Mouse (Mus musculus): ENCODE measurements around the gene Atp11b. TPM values are rescaled to one million over a fixed set of nuclear protein-coding genes. Genes with fewer than 3 reads are reported as not detected.

Atp11b gene
- polyA plus RNA-seq, 1 experiment from 2014 or later: 30.8 TPM

DNA sequence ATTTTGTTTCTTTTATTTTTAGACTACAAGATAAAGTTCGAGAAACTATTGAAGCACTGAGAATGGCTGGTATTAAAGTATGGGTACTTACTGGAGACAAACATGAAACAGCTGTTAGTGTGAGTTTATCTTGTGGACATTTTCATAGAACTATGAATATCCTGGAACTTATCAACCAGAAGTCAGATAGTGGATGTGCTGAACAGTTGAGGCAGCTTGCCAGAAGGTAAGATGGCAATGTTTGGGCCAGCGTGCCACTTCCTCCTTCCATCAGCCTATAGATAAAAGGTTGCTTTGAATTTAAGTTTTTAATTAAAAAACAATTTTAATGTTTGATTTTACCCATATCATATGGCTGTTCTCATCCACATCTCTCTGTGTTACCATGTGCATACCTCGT is 66.0 kb downstream of the Atp11b start:
- WGBS: 78% methylated on average over 3 of the region's 3 CpGs
- no peak overlapping the region for H3K27ac ChIP-seq (replicated peaks)
- H3K36me3 ChIP-seq (ENCODE audit: control insufficient read depth, insufficient read depth, low read length): 0 out of 2 replicates have a peak, but pooled peaks cover 2% of the 10 kb centered on the region
- no peaks in the 10 kb centered on the region for H3K27me3 ChIP-seq (ENCODE audit: control insufficient read depth, insufficient read depth, low read length)
- H3K9ac ChIP-seq (ENCODE audit: low read length): no peak overlapping the region
- no peak overlapping the region for H3K4me3 ChIP-seq (ENCODE audit: low read depth, low read length)
- DNase-seq (ENCODE audit: low spot score) (no peak), ATAC-seq (ENCODE audit: low FRiP score, low TSS enrichment) (no peak)
- H3K4me2 ChIP-seq (replicated peaks; ENCODE audit: low read depth): no peak overlapping the region
- H3K9me3 ChIP-seq (ENCODE audit: control insufficient read depth, low read length): no peaks in the 10 kb centered on the region
- TF ChIP-seq CTCF (IDR thresholded peaks at IDR 0.05; ENCODE audit: low read depth): no peak
- no peak for TF ChIP-seq EP300 (optimal IDR thresholded peaks at IDR 0.05)
- H3K4me1 ChIP-seq (replicated peaks; ENCODE audit: control insufficient read depth, insufficient read depth): no peaks in the 10 kb centered on the region

- Histone ChIP-seq H3K9ac (ENCODE audit: low read length) (no peak overlapping the region), H3K4me1 (replicated peaks; ENCODE audit: control insufficient read depth, insufficient read depth) (no peaks in the 10 kb centered on the region), H3K27me3 (ENCODE audit: control insufficient read depth, insufficient read depth, low read length) (no peaks in the 10 kb centered on the region), H3K4me3 (ENCODE audit: low read depth, low read length) (no peak overlapping the region), H3K4me2 (replicated peaks; ENCODE audit: low read depth) (no peak overlapping the region), H3K9me3 (ENCODE audit: control insufficient read depth, low read length) (no peaks in the 10 kb centered on the region), H3K36me3 (ENCODE audit: control insufficient read depth, insufficient read depth, low read length) (0 out of 2 replicates have a peak, but pooled peaks cover 2% of the 10 kb centered on the region), H3K27ac (replicated peaks) (no peak overlapping the region)
- no peak for TF ChIP-seq EP300 (optimal IDR thresholded peaks at IDR 0.05)
- no peak for TF ChIP-seq CTCF (IDR thresholded peaks at IDR 0.05; ENCODE audit: low read depth)
- ATAC-seq (ENCODE audit: low FRiP score, low TSS enrichment): no peak
- DNase-seq (ENCODE audit: low spot score): no peak
- 100% methylated on average over 3 of the region's 3 CpGs for WGBS
Observed at GRCm38 (mm10) chr3:35822036-35822435, 68.1 kb downstream of the Atp11b start.

- no peaks in the 10 kb centered on the region for H3K9me3 ChIP-seq (ENCODE audit: control insufficient read depth, low read length)
- H3K4me2 ChIP-seq (replicated peaks; ENCODE audit: low read depth): no peak overlapping the region
- H3K36me3 ChIP-seq (ENCODE audit: control insufficient read depth, insufficient read depth, low read length): peaks cover 4% of the 10 kb centered on the region
- DNase-seq (ENCODE audit: low spot score) (no peak), ATAC-seq (ENCODE audit: low FRiP score, low TSS enrichment) (no peak)
- 92% methylated on average over 9 of the region's 9 CpGs for WGBS
- no peaks in the 10 kb centered on the region for H3K27me3 ChIP-seq (ENCODE audit: control insufficient read depth, insufficient read depth, low read length)
- H3K9ac ChIP-seq (ENCODE audit: low read length): no peak overlapping the region
- TF ChIP-seq EP300 (optimal IDR thresholded peaks at IDR 0.05): no peak
- no peak for TF ChIP-seq CTCF (IDR thresholded peaks at IDR 0.05; ENCODE audit: low read depth)
- H3K4me1 ChIP-seq (replicated peaks; ENCODE audit: control insufficient read depth, insufficient read depth): no peaks in the 10 kb centered on the region
- H3K4me3 ChIP-seq (ENCODE audit: low read depth, low read length): no peak overlapping the region
- H3K27ac ChIP-seq (replicated peaks): no peak overlapping the region
Observed at GRCm38 (mm10) chr3:35849326-35849725, 95.4 kb downstream of the Atp11b start.

- no peak overlapping the region for H3K9ac ChIP-seq (ENCODE audit: low read length)
- no peak overlapping the region for H3K4me3 ChIP-seq (ENCODE audit: low read depth, low read length)
- no peaks in the 10 kb centered on the region for H3K36me3 ChIP-seq (ENCODE audit: control insufficient read depth, insufficient read depth, low read length)
- H3K4me1 ChIP-seq (replicated peaks; ENCODE audit: control insufficient read depth, insufficient read depth): no peaks in the 10 kb centered on the region
- no peaks in the 10 kb centered on the region for H3K9me3 ChIP-seq (ENCODE audit: control insufficient read depth, low read length)
- DNase-seq (ENCODE audit: low spot score): no peak
- TF ChIP-seq CTCF (IDR thresholded peaks at IDR 0.05; ENCODE audit: low read depth): peak; percentile 48
- no peak for TF ChIP-seq EP300 (optimal IDR thresholded peaks at IDR 0.05)
- ATAC-seq (ENCODE audit: low FRiP score, low TSS enrichment): no peak
- no peak overlapping the region for H3K27ac ChIP-seq (replicated peaks)
- H3K4me2 ChIP-seq (replicated peaks; ENCODE audit: low read depth): no peak overlapping the region
- no peaks in the 10 kb centered on the region for H3K27me3 ChIP-seq (ENCODE audit: control insufficient read depth, insufficient read depth, low read length)
Observed at GRCm38 (mm10) chr3:35883267-35883666, 129.4 kb downstream of the Atp11b start.

DNA sequence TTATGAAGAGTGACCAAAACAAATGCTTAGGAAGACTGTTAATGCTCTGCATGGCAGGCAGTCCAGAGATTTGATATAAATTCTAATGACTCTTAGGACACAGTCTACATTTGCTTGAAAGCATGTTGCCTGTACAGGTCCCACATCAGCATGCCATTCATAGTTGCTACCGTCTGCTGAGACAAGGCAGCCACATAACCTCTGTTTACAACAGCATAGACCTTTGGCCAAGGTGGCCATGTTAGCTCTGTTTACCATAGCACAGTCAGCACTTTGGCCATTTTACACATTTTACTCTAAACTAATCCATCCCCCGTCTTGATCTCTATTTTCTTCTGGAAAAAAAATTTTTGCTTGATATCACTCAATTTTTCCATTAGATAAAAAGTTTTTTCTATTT is 135.6 kb downstream of the Atp11b start:
- Histone ChIP-seq H3K27me3 (ENCODE audit: control insufficient read depth, insufficient read depth, low read length) (no peaks in the 10 kb centered on the region), H3K4me3 (ENCODE audit: low read depth, low read length) (no peak overlapping the region), H3K4me2 (replicated peaks; ENCODE audit: low read depth) (no peak overlapping the region), H3K27ac (replicated peaks) (no peak overlapping the region), H3K36me3 (ENCODE audit: control insufficient read depth, insufficient read depth, low read length) (peaks cover 2% of the 10 kb centered on the region; the same call in 1 of the 2 replicates), H3K9me3 (ENCODE audit: control insufficient read depth, low read length) (no peaks in the 10 kb centered on the region), H3K9ac (ENCODE audit: low read length) (no peak overlapping the region), H3K4me1 (replicated peaks; ENCODE audit: control insufficient read depth, insufficient read depth) (no peaks in the 10 kb centered on the region)
- no peak for DNase-seq (ENCODE audit: low spot score)
- TF ChIP-seq CTCF (IDR thresholded peaks at IDR 0.05; ENCODE audit: low read depth): no peak
- no peak for TF ChIP-seq EP300 (optimal IDR thresholded peaks at IDR 0.05)
- 86% methylated on average over 2 of the region's 2 CpGs for WGBS
- no peak for ATAC-seq (ENCODE audit: low FRiP score, low TSS enrichment)

DNA sequence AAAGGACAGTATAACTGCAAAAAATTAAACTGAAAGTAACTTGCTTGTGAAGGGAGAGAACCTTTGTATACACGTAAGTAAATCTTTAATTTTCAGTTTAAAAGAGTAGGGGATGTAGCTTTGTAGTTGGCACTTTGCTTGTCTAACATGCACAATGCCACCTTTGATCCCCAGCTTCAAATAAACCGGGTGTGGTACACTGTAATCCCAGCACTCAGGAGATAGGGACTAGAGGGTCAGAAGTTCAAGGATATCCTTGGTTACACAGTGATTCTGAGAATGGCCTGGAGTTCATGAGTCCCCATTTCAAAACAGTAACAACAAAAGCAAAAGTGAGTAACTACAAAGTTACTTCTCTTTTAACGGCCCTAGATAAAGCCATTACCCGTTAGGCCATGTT is 137.2 kb downstream of the Atp11b start:
- H3K27ac ChIP-seq (replicated peaks): no peak overlapping the region
- no peaks in the 10 kb centered on the region for H3K9me3 ChIP-seq (ENCODE audit: control insufficient read depth, low read length)
- peaks cover 4% of the 10 kb centered on the region; the same call in 1 of the 2 replicates for H3K36me3 ChIP-seq (ENCODE audit: control insufficient read depth, insufficient read depth, low read length)
- no peak for ATAC-seq (ENCODE audit: low FRiP score, low TSS enrichment)
- TF ChIP-seq EP300 (optimal IDR thresholded peaks at IDR 0.05) (no peak), CTCF (IDR thresholded peaks at IDR 0.05; ENCODE audit: low read depth) (no peak)
- WGBS: 84% methylated on average over 4 of the region's 4 CpGs
- H3K4me1 ChIP-seq (replicated peaks; ENCODE audit: control insufficient read depth, insufficient read depth): no peaks in the 10 kb centered on the region
- H3K9ac ChIP-seq (ENCODE audit: low read length): no peak overlapping the region
- H3K27me3 ChIP-seq (ENCODE audit: control insufficient read depth, insufficient read depth, low read length): no peaks in the 10 kb centered on the region
- H3K4me3 ChIP-seq (ENCODE audit: low read depth, low read length): no peak overlapping the region
- H3K4me2 ChIP-seq (replicated peaks; ENCODE audit: low read depth): no peak overlapping the region
- DNase-seq (ENCODE audit: low spot score): no peak

Data from stomach, postnatal 0 days (tissue).